Mouse (Mus musculus) erythroblast, adult 5-6 weeks (primary cell): ENCODE results near the gene Alg9. TPM values are rescaled to one million over a fixed set of nuclear protein-coding genes. Genes with fewer than 3 reads are reported as not detected.

Experiments used
- ATAC-seq: replicated peaks from 2 replicates; pipeline ENCODE4 v1.8.0; 2016; ENCODE audit warnings: moderate number of reproducible peaks, mild to moderate bottlenecking, moderate TSS enrichment, inconsistent platforms; ENCODE audit not compliant: poor library complexity, low FRiP score, severe bottlenecking
- total RNA-seq, 2 experiments: library from RNA; stranded (forward) in 1 of 2; stranded (reverse) in 1 of 2; fragments of 150-400 nt in 1 of 2; fragments of 200-764, 138-1000 nt in 1 of 2; gene quantifications; 2 replicates each; pipeline versions ENCODE4 v1.2.3 to v1.2.4; 2015 to 2017; ENCODE audit warnings: low replicate concordance in 2 of 2

Gene Alg9
- total RNA-seq (2015; ENCODE audit: low replicate concordance): 46.1 and 60.4 TPM in 2 replicates
- total RNA-seq (2017; ENCODE audit: low replicate concordance): 18.0 and 28.7 TPM in 2 replicates

DNA sequence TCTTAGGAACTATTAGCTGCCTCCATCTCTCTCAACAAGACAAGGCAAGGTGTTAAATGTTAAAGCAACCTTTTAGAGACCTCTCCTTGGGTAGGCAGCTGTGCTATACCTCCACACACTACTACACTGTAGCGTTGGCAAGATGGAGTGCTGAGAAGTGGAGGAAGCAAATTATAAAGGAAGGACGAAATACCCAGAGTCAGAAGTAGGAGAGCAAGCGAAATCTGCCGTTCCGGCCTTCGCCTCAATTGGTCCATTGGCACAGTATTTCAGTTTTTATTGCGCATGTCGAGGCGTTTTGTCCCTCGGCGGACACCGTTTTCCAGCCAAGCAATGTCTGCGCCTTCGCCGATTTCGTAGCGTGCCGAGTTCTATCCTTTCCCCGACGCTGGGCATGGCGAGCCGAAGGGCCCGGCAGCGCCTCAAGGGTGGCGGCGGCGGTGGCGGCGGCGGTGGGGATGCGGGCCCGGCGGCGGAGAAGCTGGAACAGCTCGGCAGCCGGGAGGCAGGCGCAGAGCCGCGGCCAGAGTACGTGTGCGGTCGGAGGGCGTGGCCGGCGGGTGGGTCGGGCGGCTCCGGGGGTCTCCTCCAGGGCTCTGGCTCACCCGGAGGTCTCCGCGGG, at the start of gene Alg9, which contains the start of gene 1110032A03Rik:
TSS of gene Alg9 (plus strand) at position 29 of the 622 bp plus-strand sequence.
TSS of gene 1110032A03Rik (minus strand) at position 530 of the 622 bp plus-strand sequence.
- peak; percentile 74 for ATAC-seq

GRCm38 (mm10) chr9:50725921-50726590, 48.8 kb upstream of the Alg9 start:
- ATAC-seq: no peak

DNA sequence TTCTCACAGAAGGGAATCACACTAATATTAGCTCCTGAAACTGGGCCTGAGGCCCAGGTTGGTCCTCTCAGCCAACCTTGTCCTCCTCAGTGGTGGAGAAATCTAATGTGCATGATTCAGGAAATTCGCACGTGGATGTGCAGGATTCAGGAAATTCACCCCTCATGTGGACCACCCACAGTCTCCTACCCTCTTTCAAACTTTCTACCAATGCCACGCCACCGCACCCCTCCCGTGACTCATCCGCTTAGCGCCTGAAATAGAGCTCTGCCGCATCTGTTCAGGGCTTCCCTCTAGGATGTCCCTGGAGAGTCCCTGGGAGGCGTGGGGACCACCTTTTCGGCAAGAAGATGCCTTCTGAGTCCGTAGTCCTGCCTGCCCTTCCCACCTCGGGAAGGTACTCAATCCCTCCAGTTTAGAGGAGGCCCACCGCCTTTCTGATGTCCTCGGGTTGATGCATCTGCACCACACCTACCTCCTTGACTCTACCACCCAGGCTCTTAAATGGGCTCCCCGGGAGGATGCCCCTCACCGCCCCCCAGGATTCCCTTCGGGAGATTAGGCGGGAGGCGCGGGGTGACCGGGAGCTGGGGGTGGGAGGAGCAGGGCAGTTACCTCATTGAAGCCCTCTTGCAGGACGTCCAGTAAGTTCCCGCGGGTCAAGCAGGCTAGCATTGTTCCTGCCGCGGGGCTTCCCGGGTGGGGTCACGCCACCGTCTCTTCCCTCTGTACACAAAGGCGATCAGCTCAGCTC, 47.5 kb upstream of the Alg9 start:
- ATAC-seq: no peak

DNA sequence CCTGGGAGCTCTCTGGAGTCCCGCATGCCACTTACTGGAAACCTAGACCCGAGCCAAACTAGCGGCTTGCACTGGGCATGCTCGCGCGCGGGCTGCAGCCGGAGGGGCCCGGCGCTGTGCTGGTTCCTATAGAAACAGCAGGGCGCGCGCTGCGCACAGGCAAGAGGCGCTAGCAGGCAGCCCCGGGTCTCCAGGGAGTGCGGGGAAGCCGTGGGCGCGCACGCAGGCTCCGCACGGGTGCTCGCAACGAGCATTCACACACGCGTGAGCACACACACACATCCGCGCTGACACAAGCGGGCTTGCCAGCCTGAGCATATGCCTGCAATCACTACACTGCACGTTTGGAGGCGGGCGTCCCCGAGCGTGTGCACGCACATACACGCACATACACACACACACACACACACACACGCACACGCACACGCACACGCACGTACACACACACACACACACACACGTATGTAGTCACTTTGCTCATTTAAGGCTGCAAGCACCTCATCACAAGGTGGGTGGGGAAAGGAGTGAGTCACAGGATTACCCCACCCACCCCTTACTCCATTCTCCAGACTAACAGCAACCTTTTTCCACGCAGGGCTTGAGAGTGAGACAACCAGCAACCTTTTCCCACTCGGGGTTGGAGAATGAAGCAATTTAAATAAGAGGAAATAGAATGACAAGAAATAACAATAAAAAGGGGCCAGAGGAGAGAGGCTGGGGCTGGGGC, 46.7 kb upstream of the Alg9 start:
- no peak for ATAC-seq

DNA sequence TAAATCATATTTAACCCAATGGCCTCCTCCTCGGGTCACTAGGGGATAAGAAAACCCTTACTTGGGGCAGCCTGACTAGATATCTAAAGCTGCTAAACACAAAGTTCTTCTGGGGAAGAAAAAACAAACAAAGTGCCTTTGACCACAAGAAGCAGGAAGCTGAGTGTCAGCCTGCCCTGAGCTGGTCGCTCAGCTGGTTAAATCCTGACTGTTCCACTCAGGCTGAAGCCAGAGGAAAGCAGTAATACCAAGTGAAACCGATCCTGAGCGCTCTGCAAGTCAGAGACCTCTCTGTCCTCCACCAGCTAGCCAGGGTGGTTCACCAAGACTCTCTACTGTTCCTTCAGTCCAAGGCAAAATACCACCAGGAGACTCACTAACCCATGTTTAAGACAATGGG, 45.2 kb upstream of the Alg9 start:
- no peak for ATAC-seq

- no peak for ATAC-seq
These were observed 42.3 kb upstream of the Alg9 start for GRCm38 (mm10) chr9:50732560-50732959.

DNA sequence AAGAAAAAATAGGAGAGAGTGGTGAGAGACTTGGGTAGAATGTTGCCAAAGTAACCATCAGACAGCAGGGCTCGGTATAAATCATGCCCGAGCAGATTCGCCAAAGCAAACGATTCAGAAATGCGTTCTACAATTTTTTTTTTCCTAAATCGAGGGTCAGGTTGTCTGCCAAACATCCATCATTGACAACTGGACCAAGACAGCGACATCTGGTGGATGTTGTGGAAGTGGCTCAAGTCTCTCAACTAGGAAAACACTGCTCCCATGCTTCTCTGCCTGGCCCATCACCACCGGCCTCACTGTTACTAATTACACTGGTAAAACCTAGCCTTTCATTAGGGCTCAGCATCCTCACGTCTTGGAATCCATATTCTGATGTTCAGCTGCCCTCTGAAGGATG, 39.8 kb upstream of the Alg9 start:
- ATAC-seq: no peak

- ATAC-seq: peak; percentile 96
These were observed 35.6 kb upstream of the Alg9 start, which contains the start of gene Dixdc1 for GRCm38 (mm10) chr9:50738914-50739870. Gene Dixdc1 (minus strand): TSS chr9:50739517.

DNA sequence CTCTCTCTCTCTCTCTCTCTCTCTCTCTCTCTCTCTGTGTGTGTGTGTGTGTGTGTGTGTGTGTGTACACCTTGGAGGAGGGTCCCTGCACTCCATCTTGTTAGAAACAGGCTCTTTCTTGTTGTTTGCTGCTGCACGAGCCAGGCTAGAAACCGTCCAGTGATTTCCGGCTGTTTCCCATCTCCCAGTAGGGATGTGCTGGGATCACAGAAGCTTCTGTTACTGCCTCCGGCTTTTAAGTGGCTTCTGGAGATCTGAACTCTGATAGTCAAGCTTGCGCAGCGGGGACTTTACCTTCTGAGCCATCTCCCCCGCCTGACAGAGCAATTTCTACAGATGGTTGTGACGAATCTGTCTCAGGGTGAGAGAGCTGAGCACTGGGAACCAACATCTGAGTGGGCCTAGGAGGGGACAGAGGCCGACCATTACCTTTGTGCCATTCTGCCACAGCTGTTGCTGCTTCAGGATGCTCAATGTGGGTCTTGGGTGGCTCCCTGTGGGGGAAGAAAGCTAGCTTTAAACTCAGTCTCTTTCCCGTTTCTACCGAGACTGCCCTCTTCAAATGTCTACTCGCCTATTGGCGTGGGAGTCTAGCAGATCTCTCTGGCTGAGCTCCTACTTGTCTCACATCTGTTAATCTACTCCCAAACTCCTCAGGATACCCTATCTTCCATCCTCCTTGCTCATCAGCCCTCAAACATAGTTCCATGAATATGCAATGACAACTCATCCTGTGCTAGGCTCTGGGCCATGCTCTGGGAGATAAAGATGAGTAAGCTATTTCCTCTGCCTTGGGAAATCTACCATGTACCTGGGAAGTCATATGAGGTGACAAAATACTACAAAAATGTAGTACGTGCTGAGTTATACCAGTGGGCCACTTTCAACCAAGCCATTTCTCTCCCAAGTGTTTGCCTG, 33.7 kb upstream of the Alg9 start:
- ATAC-seq: no peak

- no peak for ATAC-seq
These were observed 32.6 kb upstream of the Alg9 start for GRCm38 (mm10) chr9:50742261-50742660.

DNA sequence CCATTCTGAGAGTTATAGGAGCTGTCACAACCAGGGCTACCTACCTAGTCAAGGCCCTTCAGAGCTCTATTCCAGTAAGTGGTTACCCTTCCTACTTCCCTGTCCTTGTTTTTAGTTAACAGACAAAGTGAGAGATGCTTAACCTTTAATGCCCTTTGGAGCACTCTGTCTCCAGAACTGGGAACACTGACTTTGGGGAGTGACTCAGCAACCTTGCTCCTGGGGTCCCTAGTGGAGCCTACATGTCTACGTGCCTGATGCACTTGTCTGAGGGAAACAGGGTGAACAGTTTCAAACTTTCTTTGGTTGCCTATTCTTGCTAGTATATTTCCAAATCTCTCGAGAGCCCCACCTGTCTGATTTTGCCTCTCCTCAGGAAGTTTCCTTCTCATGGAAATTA, 32.1 kb upstream of the Alg9 start:
- ATAC-seq: no peak

DNA sequence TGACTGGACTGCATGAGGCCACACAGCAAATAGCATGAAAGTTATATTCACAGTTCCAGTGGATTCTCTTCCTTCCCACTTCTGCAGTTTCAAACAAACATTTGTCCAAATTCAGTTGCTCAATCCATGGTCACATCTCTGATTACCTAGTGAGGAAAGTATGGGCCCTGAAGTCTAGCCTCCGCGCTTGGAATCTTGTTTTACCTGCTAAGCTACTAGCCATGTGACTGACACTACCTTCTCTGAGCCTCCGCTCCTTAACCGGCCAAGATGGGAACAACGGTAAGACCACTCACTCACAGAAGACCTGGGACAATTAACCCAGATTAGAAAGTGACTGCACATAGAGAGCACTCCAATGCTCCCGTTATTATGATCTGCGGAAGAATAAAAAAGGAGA, 29.0 kb upstream of the Alg9 start:
- ATAC-seq: no peak

DNA sequence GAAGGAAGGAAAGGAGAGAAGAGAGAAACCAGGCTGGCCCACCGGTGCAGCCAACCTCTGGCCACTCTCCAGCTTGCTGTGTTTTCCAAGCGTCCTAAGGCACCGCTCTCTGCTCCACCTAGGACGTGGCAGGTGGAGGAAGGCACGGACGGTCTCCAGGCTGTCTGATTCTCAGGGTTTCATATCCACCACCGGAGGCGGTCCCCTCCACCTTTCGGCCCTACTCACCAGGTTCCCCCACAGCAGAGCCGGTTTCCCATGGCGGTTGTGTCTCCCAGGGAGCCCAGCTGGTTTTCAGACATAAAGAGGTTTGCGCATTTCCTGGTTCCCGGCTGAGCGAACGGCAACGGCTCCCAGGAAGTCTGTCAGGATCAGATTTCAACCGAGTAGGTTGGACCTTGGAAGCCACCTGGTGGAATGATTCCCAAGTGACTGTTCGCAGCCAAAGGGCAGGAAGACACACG, 28.6 kb upstream of the Alg9 start, which contains the start of gene 2310030G06Rik:
TSS of gene 2310030G06Rik (minus strand) at position 323 of the 464 bp plus-strand sequence.
- ATAC-seq: no peak

GRCm38 (mm10) chr9:50750706-50751105, 24.1 kb upstream of the Alg9 start:
- ATAC-seq: no peak

- ATAC-seq: no peak
These were observed 23.5 kb upstream of the Alg9 start, which contains the start of gene Cryab for GRCm38 (mm10) chr9:50751323-50751722. Gene Cryab (plus strand): TSS chr9:50751325.

- ATAC-seq: no peak
These were observed 22.7 kb upstream of the Alg9 start, which contains the start of gene Hspb2 for GRCm38 (mm10) chr9:50752054-50752602. Gene Hspb2 (minus strand): TSS chr9:50752354.
